Mouse (Mus musculus): ENCODE results near the gene Vmn1r21. TPM values are rescaled to one million over a fixed set of nuclear protein-coding genes. Genes with fewer than 3 reads are reported as not detected.

Vmn1r21 gene
- polyA plus RNA-seq (2014; fragmentation: Illumina TruSeq; extraction: RNeasy Lipid Tissue Mini Kit (QIAGEN cat#74804)) = not detected

GRCm38 (mm10) chr6:57850286-57850685 lies at the start of gene Vmn1r21:
TSS of gene Vmn1r21 (minus strand) at chr6:57850343.

GRCm38 (mm10) chr6:57824422-57825258 lies 25.5 kb downstream of the Vmn1r21 start, which contains the start of gene Vopp1:
TSS of gene Vopp1 (minus strand) at chr6:57825159.

Other genes starting within 250 kb of the Vmn1r21 start
- 20.3 TPM for gene Pyurf, start 158.3 kb downstream of the Vmn1r21 start, polyA plus RNA-seq (2014; fragmentation: Illumina TruSeq; extraction: RNeasy Lipid Tissue Mini Kit (QIAGEN cat#74804))
- 46.1 TPM for gene Lancl2, start 147.8 kb downstream of the Vmn1r21 start, polyA plus RNA-seq (2014; fragmentation: Illumina TruSeq; extraction: RNeasy Lipid Tissue Mini Kit (QIAGEN cat#74804))
- gene Vopp1, start 25.2 kb downstream of the Vmn1r21 start, polyA plus RNA-seq (2014; fragmentation: Illumina TruSeq; extraction: RNeasy Lipid Tissue Mini Kit (QIAGEN cat#74804)) = 52.7 TPM
- gene Vmn1r22, start 57.7 kb upstream of the Vmn1r21 start, polyA plus RNA-seq (2014; fragmentation: Illumina TruSeq; extraction: RNeasy Lipid Tissue Mini Kit (QIAGEN cat#74804)) = not detected
- not detected for gene Vmn1r23, start 76.5 kb upstream of the Vmn1r21 start, polyA plus RNA-seq (2014; fragmentation: Illumina TruSeq; extraction: RNeasy Lipid Tissue Mini Kit (QIAGEN cat#74804))
- not detected for gene Vmn1r24, start 111.2 kb upstream of the Vmn1r21 start, polyA plus RNA-seq (2014; fragmentation: Illumina TruSeq; extraction: RNeasy Lipid Tissue Mini Kit (QIAGEN cat#74804))
- not detected for gene Vmn1r25, start 130.5 kb upstream of the Vmn1r21 start, polyA plus RNA-seq (2014; fragmentation: Illumina TruSeq; extraction: RNeasy Lipid Tissue Mini Kit (QIAGEN cat#74804))
- gene Vmn1r26, start 164.8 kb upstream of the Vmn1r21 start, polyA plus RNA-seq (2014; fragmentation: Illumina TruSeq; extraction: RNeasy Lipid Tissue Mini Kit (QIAGEN cat#74804)) = not detected